Mouse (Mus musculus) embryo, embryonic 11.5 days (tissue): ENCODE measurements at regions not wholly inside any gene's neighbourhood (a gene's known extent, or its start where the extent isn't known, plus 50 kb on each side); places are given as distances from the start of the nearest gene placed in this dataset.

ENCODE experiments used
- DNase-seq: peaks from one replicate; pipeline ENCODE4 v3.0.0-alpha.2; 2012; ENCODE audit warnings: low read depth, low spot score

- no peak for DNase-seq
These were observed 190.1 kb upstream of the Hmga2 start for GRCm38 (mm10) chr10:120666202-120666860.

- DNase-seq, result no peak
These were observed 189.4 kb upstream of the Hmga2 start for GRCm38 (mm10) chr10:120665670-120666069.

DNA sequence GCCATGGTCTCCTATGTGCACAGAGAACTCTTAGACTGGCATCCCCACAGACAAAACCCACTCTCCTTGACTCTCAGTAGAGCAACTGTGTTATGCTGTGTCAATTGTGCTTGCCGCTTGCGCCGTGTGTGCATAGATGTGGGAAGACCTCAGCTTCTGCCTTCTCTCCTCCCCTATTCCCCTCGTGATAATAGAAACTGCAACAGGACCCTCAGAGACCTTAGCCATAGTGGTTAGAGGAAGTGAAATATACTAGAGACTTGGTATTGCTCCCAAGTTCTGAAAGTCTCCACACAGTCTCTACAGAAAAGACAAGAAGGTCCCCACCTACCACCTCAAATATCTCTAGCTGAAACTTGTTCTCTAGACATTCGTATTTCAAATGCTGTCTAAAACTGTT, 188.2 kb upstream of the Hmga2 start:
- no peak for DNase-seq

GRCm38 (mm10) chr10:120663396-120663795, 187.1 kb upstream of the Hmga2 start:
- no peak for DNase-seq

- no peak for DNase-seq
These were observed 184.2 kb upstream of the Hmga2 start for GRCm38 (mm10) chr10:120660503-120660902.

GRCm38 (mm10) chr10:120655238-120655931, 179.1 kb upstream of the Hmga2 start:
- DNase-seq, result no peak

- no peak for DNase-seq
These were observed 176.4 kb upstream of the Hmga2 start for GRCm38 (mm10) chr10:120652525-120653215.

- no peak for DNase-seq
These were observed 175.6 kb upstream of the Hmga2 start for GRCm38 (mm10) chr10:120651845-120652244.

DNA sequence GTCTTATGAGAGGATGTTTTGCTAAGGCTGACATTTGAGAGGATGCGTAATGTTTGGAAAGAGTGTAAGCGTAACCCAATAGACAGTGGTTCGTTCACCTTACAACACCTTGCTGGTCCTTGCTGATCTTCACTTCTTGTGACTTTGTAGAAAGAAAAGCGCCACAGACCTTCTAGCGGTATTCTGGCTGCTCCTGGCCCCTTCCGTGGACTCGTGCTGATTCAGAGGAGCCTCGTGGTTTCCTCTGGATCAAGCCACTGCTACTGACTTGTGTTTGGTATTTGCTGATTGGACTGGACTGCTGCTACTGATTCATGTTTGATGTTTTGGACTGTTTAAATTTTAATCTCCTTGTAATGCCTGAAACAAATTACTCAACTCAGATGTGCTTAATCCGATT, 174.1 kb upstream of the Hmga2 start:
- DNase-seq, result no peak

- no peak for DNase-seq
These were observed 172.5 kb upstream of the Hmga2 start for GRCm38 (mm10) chr10:120648741-120649140.

DNA sequence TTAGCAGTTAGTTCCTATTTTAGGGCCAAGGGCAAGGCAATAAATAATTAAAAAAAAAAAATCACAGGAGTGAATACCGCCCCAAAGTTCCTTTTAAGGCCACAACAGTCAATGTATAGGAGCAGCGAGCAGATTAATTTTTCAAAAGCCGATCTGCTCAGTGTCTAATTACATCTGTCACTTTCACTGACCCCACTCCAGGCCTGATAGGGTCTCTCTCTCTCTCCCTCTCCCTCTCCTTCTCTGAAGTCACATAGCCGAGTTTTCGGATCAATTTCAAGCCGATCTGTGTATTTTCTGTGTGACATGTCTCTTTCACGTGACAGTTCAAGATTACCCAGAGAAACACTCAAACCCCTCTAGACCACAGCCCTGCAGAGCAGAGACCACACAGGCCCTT, 171.8 kb upstream of the Hmga2 start:
- no peak for DNase-seq

- no peak for DNase-seq
These were observed 171.1 kb upstream of the Hmga2 start for GRCm38 (mm10) chr10:120647323-120647722.

DNA sequence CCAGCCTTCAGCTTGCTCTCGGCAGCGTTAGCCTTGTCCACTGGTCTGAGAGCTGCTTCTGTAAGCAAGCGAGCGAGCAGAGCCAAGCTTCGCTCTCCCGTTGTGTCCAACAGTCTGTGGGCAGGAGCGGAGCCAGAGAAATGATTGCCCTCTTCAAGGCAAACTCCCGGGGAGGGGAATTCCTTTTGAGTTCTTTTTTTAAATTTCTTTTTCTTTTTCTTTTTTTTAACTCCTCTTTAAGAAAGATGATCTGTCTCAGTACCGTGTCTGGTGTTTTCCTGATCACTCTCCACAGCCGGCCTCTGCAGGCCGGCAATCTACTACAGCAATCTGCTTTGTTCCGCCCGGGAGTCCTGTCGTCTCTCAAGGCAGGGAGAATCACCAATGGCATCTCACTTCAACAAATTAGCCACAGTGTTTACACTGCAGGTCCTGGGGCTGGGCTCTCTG, 170.6 kb upstream of the Hmga2 start:
- no peak for DNase-seq

DNA sequence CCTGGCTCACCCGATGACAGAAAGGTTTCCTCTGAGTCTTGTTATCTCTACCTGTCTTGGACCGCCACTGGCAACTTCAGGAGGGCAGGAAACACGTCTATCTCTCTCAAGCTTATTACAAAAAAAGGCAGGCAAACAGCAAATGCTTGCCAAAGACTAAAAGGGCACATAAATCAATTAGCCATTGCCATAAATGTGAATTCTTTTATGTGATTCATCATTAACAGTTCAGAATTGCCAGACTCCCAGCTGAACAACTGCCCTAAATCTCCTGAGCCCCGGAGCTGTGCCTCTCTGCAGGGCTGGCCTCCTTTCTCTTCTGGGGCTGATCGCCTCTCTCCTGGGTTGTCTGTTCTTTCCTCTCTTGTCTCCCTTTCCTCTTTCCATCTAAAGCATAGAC, 164.6 kb upstream of the Hmga2 start:
- no peak for DNase-seq

DNA sequence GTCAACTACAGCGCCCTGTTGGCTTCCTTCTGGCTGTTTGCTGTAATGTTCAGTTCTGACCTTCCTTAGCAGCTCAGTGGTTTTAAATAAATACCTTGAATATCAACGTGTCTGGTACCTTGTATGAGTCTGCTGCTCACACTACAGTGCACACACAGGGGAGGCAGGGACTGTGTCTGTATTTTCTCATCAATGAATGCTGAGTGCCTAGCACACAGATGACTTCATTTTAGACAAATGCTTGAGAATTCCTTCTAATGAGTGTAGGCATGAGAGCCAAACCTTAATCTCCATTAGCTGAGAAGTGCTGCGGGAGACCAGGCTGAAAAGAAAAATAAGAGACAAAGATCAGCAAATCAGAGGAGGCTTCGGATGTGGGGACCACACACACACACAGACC, 162.0 kb upstream of the Hmga2 start:
- no peak for DNase-seq

DNA sequence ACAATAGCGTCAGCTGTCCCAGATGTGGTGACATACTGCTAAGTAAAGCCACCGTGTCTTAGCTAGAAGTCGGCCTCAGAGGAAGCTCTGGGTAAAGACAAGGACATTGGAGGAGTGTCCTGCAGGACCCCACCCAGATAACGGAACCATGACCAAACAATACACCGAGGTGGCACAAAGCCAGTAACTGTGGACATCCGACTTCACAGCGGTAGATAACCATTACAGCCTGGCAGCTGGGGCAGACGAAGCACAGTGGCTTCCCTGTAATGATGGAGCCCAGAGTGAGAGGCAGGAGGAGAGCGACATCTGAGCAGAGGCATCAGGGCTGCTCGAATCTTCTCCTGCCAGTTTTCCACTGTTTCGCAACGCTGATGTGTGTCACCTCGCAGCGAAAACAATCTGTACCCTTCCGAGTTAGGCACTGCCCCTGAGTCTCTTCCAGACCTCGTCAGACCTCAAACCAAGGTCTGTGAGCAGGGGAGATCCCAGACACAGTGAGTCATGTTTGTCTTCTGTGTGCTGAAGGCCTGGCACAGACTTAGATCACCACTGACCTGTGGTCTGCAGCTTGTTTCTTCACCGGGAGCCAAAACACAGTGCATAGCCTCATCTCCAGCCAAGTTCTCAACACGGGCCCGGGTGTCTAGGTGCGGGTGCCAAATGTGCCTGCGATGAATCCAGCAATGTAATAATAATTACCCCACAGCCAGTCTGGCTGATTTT, 159.7 kb upstream of the Hmga2 start:
- DNase-seq, result no peak

GRCm38 (mm10) chr10:120635194-120635593, 158.9 kb upstream of the Hmga2 start:
- no peak for DNase-seq

DNA sequence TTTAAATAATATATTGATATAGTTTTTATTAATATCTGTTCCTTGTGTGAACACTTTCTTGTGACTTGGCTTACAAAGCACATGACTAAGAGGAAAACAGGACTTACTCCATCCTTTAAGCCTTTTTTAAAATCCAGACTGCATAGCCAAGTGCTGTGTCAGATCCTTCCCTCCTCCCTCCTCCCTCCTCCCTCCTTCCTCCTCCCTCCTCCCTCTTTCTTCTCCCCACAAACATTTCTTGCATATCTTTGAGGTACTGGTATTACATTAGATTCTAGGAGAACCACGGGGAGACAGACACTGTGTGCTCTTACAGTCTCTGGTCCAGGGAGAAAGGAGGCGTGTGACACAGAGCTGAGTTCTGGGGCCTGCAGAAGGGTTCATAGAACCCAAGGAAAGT, 155.8 kb upstream of the Hmga2 start:
- no peak for DNase-seq

DNA sequence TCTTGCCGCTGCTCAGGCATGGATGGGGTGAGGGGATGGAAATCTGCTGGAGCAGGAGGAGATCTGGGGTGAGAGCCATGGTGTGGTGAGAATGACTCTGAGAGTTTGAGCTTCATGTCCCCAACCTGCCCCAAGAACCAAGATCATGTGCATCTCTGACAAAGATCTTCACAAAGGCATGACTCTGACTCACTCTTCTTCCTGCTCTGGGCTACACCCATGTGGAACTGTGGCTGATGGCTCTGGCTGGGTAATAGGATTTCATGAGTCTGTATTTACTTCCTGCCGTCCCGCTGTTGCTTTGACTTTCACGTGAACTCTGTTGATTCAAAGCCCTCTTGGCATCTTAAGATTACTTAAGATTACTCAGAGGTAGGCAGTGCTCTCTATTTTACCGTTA, 151.8 kb upstream of the Hmga2 start:
- no peak for DNase-seq

- DNase-seq, result no peak
These were observed 149.2 kb upstream of the Hmga2 start for GRCm38 (mm10) chr10:120625474-120625873.

DNA sequence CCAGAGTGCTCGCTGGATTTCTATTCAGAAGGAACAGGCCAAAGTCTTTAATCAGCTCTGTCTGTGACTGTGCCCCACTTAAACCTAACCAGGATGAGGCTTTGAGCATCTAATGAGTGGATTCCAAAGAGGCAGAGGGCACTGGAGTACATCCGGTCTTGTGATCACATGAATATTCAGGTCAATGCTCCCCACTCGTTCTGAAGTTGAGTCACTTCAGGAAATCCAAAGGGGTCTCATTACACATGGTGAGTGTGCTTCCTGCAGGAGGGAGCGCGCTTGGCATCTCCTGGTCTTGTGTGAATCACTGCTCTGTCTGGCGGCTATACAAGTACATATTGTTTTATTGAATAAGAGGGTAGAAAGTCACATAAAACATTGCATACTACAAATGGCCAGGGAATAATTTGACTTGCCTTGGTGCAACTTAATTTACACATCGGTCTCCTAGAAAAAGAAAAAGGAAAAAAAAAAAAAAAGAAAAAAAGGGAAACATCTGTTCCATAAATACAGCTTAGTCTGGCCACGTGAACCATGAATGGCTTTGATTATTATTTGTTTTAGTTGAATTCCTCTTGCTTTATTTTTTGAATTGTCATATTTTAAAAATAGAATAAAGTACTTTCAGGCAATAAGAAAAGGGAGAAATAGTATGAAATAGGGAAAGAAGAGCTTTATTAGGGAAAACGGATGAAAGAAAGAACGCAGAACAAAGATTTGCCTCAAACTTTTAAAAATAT, 148.1 kb upstream of the Hmga2 start:
- DNase-seq, result no peak
